Mouse (Mus musculus): ENCODE data around the gene Prrxl1. TPM values are rescaled to one million over a fixed set of nuclear protein-coding genes. Genes with fewer than 3 reads are reported as not detected.

Gene Prrxl1
- total RNA-seq, 2 experiments from 2014 or later = not detected

GRCm38 (mm10) chr14:32624245-32624644 lies 25.0 kb downstream of the Prrxl1 start:
- DNase-seq = no peak
- intact Hi-C loops (cut with DNase I) = no loop called here

- DNase-seq = no peak
These were observed 25.6 kb downstream of the Prrxl1 start for GRCm38 (mm10) chr14:32624811-32625210.

GRCm38 (mm10) chr14:32627271-32627670 lies 28.1 kb downstream of the Prrxl1 start:
- DNase-seq = peak; percentile 75
- intact Hi-C loops (cut with DNase I) = no loop called here

More at GRCm38 (mm10) chr14:32624811-32625210, 25.6 kb downstream of the Prrxl1 start:
- intact Hi-C loops (cut with DNase I) = no loop called here

GRCm38 (mm10) chr14:32628584-32628983 lies 29.4 kb downstream of the Prrxl1 start:
- intact Hi-C loops (cut with DNase I) = no loop called here
- DNase-seq = peak; percentile 41

GRCm38 (mm10) chr14:32632908-32633600 lies 33.8 kb downstream of the Prrxl1 start:
- intact Hi-C loops (cut with DNase I) = no loop called here
- DNase-seq = no peak

- intact Hi-C loops (cut with DNase I) = no loop called here
These were observed 34.9 kb downstream of the Prrxl1 start for GRCm38 (mm10) chr14:32634015-32634682.

GRCm38 (mm10) chr14:32638485-32638884 lies 39.3 kb downstream of the Prrxl1 start:
- DNase-seq = no peak
- intact Hi-C loops (cut with DNase I) = no loop called here

More at GRCm38 (mm10) chr14:32634015-32634682, 34.9 kb downstream of the Prrxl1 start:
- DNase-seq = no peak

- no peak for DNase-seq
- intact Hi-C loops (cut with DNase I) = no loop called here
These were observed 60.6 kb downstream of the Prrxl1 start for GRCm38 (mm10) chr14:32659781-32660180.

GRCm38 (mm10) chr14:32663099-32663498 lies 63.9 kb downstream of the Prrxl1 start:
- no peak for DNase-seq
- intact Hi-C loops (cut with DNase I) = no loop called here

GRCm38 (mm10) chr14:32673178-32673577 lies 74.0 kb downstream of the Prrxl1 start:
- DNase-seq = no peak
- intact Hi-C loops (cut with DNase I) = no loop called here

- intact Hi-C loops (cut with DNase I) = no loop called here
- DNase-seq = no peak
These were observed 79.4 kb downstream of the Prrxl1 start for GRCm38 (mm10) chr14:32678565-32678964.

GRCm38 (mm10) chr14:32681603-32682002 lies 82.4 kb downstream of the Prrxl1 start:
- intact Hi-C loops (cut with DNase I) = no loop called here
- DNase-seq = no peak

GRCm38 (mm10) chr14:32682536-32682935 lies 83.3 kb downstream of the Prrxl1 start:
- intact Hi-C loops (cut with DNase I) = no loop called here
- DNase-seq = no peak

GRCm38 (mm10) chr14:32683251-32683838 lies 84.1 kb downstream of the Prrxl1 start:
- DNase-seq = no peak
- intact Hi-C loops (cut with DNase I) = no loop called here

- peak; percentile 31 for DNase-seq
- intact Hi-C loops (cut with DNase I) = no loop called here
These were observed 85.0 kb downstream of the Prrxl1 start for GRCm38 (mm10) chr14:32683982-32684734.

- no peak for DNase-seq
- intact Hi-C loops (cut with DNase I) = no loop called here
These were observed 85.5 kb downstream of the Prrxl1 start for GRCm38 (mm10) chr14:32684735-32685105.

- no peak for DNase-seq
- intact Hi-C loops (cut with DNase I) = no loop called here
These were observed 86.1 kb downstream of the Prrxl1 start, which contains the start of gene 3425401B19Rik for GRCm38 (mm10) chr14:32685124-32685826. Gene 3425401B19Rik, minus strand, starts transcription at chr14:32685293.

GRCm38 (mm10) chr14:32695906-32696305 lies 96.7 kb downstream of the Prrxl1 start:
- no peak for DNase-seq
- intact Hi-C loops (cut with DNase I) = no loop called here

GRCm38 (mm10) chr14:32696344-32696743 lies 97.1 kb downstream of the Prrxl1 start:
- no peak for DNase-seq
- intact Hi-C loops (cut with DNase I) = no loop called here

- intact Hi-C loops (cut with DNase I) = no loop called here
- DNase-seq = no peak
These were observed 98.6 kb downstream of the Prrxl1 start for GRCm38 (mm10) chr14:32697774-32698173.
